Mouse (Mus musculus) lung, adult 2 months (tissue): ENCODE results near the gene Abca3. TPM values are rescaled to one million over a fixed set of nuclear protein-coding genes. Genes with fewer than 3 reads are reported as not detected.
"Not testable (repeated sequence)": the region's sequence is repeated elsewhere in the genome, so short reads cannot be mapped to it uniquely, and the experiment has no call there.

Experiments used
- DNase-seq: peaks from one replicate; pipeline ENCODE4 v3.0.0; 2022
- H3K4me1 ChIP-seq: fragments of 200-500 bp; 2 replicates; pipeline ENCODE4 v1.6.1; 2011; ENCODE audit warnings: low read length; ENCODE audit not compliant: control insufficient read depth, insufficient read depth
- H3K4me3 ChIP-seq: fragments of 200-500 bp; replicated peaks from 2 replicates; pipeline ENCODE3; 2011; ENCODE audit warnings: low read depth, mild to moderate bottlenecking, control low read depth, low read length; ENCODE audit errors: extremely low read depth
- CTCF ChIP-seq: fragments of 200-500 bp; IDR thresholded peaks from 2 replicates; pipeline ENCODE4 v1.5.1; 2011; ENCODE audit warnings: mild to moderate bottlenecking, low read length, control low read depth; ENCODE audit not compliant: insufficient read depth
- POLR2A ChIP-seq: fragments of 200-500 bp; IDR thresholded peaks from 2 replicates; pipeline ENCODE4 v1.6.1; 2011; ENCODE audit warnings: low read depth, mild to moderate bottlenecking, control low read depth, low read length, borderline replicate concordance; ENCODE audit errors: extremely low read depth
- WGBS: fragments of 180-500 bp; shearing (Covaris S2); methylation state at CpG from one replicate; pipeline ENCODE4 v1.1.7; 2018; 5-methylcytosine and 5-hydroxymethylcytosine counted together
- polyA plus RNA-seq: library from polyadenylated mRNA; depleted of rRNA; stranded (reverse); fragments of >200 nt; gene quantifications from 2 replicates; pipeline ENCODE4 v1.2.3, GENCODE M21; 2012; rRNA removed

Gene Abca3
- polyA plus RNA-seq, 1 experiment, result 262 TPM

DNA sequence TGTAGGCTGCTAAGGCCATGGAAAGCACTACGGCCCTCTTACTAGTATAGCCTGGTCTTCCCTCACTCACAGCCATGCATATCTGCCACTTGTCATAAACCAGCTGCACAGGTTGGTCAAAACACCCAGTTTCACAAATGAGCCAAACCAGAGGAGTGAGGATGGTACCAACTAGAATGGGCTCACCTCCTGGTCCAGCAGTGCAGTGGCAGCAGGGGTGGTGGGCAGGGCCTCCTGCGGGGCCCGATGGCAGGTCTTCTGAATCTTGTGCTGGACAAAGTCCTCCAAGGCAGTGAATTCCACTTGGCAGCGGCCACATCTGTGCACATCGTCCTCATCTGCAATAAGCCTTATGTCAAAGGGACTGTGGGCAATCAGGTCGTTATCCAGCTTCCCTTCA, 99.5 kb downstream of the Abca3 start:
- Histone ChIP-seq H3K4me3 (no peak overlapping the region), H3K4me1 (no peaks in the 10 kb centered on the region; the same call in 1 of the 2 replicates)
- WGBS, result 96% methylated on average over 6 of the region's 6 CpGs
- DNase-seq, result no peak
- TF ChIP-seq CTCF (no peak), POLR2A (no peak)

GRCm38 (mm10) chr17:24453372-24453771, 101.6 kb downstream of the Abca3 start:
- no peak for DNase-seq
- Histone ChIP-seq H3K4me3 (no peak overlapping the region), H3K4me1 (no peaks in the 10 kb centered on the region; the same call in 1 of the 2 replicates)
- no peak for TF ChIP-seq POLR2A
- no peak for TF ChIP-seq CTCF
- 58% methylated on average over 2 of the region's 2 CpGs for WGBS

GRCm38 (mm10) chr17:24454218-24454755, 102.5 kb downstream of the Abca3 start:
- Histone ChIP-seq H3K4me3 (peak overlapping the region; percentile 87), H3K4me1 (no peaks in the 10 kb centered on the region; the same call in 1 of the 2 replicates)
- no peak for DNase-seq
- WGBS, result 2% methylated on average over 14 of the region's 14 CpGs
- TF ChIP-seq POLR2A (no peak), CTCF (no peak)

DNA sequence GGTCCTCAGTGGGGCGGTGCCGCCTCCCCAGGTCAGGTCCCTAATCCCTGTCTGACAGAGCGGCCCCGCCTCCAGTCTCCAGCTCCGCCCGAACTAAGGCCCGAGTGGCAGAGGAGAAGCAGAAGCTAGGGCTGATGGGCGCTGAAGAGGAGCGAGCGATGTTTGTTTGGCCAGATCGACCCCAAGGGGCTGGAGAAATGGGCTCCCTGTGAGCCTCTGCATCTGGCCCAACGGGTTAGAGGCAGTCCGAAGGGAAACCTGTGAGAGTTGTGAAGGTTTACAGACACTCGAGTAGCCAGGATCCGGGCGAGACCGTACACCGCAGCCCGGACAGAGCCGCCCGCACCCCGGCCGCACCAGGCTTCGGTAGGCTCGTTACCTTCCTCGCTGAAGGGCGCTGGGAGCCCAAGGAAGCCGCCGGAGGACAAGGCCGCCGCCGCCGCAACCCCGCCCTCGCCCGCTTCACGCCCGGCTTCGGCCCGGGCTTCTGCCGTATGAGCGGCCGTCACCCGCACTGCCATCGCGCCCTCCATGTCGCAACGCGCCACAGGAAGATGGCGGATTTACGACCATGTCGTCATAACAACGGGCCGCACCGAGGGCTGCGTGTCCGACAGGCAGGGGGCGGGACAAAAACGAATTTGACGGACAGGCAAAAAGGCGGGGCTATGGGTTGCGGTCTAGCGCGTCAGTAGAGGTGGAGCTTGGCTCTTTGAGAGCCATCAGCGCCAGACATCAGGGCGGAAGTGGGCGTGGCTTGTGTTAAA, 103.2 kb downstream of the Abca3 start:
- H3K4me3 ChIP-seq, result peak overlapping the region; percentile 87
- no peaks in the 10 kb centered on the region; the same call in 1 of the 2 replicates for H3K4me1 ChIP-seq
- peak; percentile 90; the same call in 1 of the 2 replicates for TF ChIP-seq POLR2A
- TF ChIP-seq CTCF, result no peak
- WGBS, result under 1% methylated on average over 67 of the region's 67 CpGs
- DNase-seq, result peak; percentile 99

- 47% methylated on average over 10 of the region's 10 CpGs for WGBS
- H3K4me1 ChIP-seq, DNase-seq, H3K4me3 ChIP-seq: not testable (repeated sequence)
These were observed 103.9 kb downstream of the Abca3 start for GRCm38 (mm10) chr17:24455523-24456206.

Other genes with a start within 250 kb of the Abca3 start
- 16.4 and 19.8 TPM in 2 replicates for gene Pdpk1, start 201.0 kb upstream of the Abca3 start, polyA plus RNA-seq
- gene Amdhd2, start 188.2 kb upstream of the Abca3 start, polyA plus RNA-seq, result 58.3 and 58.8 TPM in 2 replicates
- 880 and 1,077 TPM in 2 replicates for gene Atp6v0c, start 182.2 kb upstream of the Abca3 start, polyA plus RNA-seq
- gene Tbc1d24, start 146.4 kb upstream of the Abca3 start, polyA plus RNA-seq, result 13.9 and 30.2 TPM in 2 replicates
- 8.2 and 10.4 TPM in 2 replicates for gene Ntn3, start 142.4 kb upstream of the Abca3 start, polyA plus RNA-seq
- 7.7 and 12.7 TPM in 2 replicates for gene Tedc2, start 131.1 kb upstream of the Abca3 start, polyA plus RNA-seq
- gene Ccnf, start 100.5 kb upstream of the Abca3 start, polyA plus RNA-seq, result 1.3 and 2.9 TPM in 2 replicates
- 0.40 and 0.78 TPM in 2 replicates for gene Abca17, start 882 bp upstream of the Abca3 start, polyA plus RNA-seq
- 83.2 and 101 TPM in 2 replicates for gene Rnps1, start 62.6 kb downstream of the Abca3 start, polyA plus RNA-seq
- gene Eci1, start 74.7 kb downstream of the Abca3 start, polyA plus RNA-seq, result 70.0 and 78.3 TPM in 2 replicates
- 7.7 and 22.4 TPM in 2 replicates for gene Dnase1l2, start 91.2 kb downstream of the Abca3 start, polyA plus RNA-seq
- 85.9 and 90.1 TPM in 2 replicates for gene E4f1, start 118.4 kb downstream of the Abca3 start, polyA plus RNA-seq
- 39.5 and 46.2 TPM in 2 replicates for gene Pgp, start 118.4 kb downstream of the Abca3 start, polyA plus RNA-seq
- gene Bricd5, start 121.9 kb downstream of the Abca3 start, polyA plus RNA-seq, result 0.15 and 0.43 TPM in 2 replicates
- 27.5 and 43.2 TPM in 2 replicates for gene Mlst8, start 127.1 kb downstream of the Abca3 start, polyA plus RNA-seq
- gene Caskin1, start 136.7 kb downstream of the Abca3 start, polyA plus RNA-seq, result 1.7 and 2.1 TPM in 2 replicates
- gene Traf7, start 176.0 kb downstream of the Abca3 start, polyA plus RNA-seq, result 237 and 263 TPM in 2 replicates
- 1.1 and 1.2 TPM in 2 replicates for gene Rab26, start 182.3 kb downstream of the Abca3 start, polyA plus RNA-seq
- gene Pkd1, start 197.9 kb downstream of the Abca3 start, polyA plus RNA-seq, result 136 and 146 TPM in 2 replicates